Mouse (Mus musculus): ENCODE data around the gene Nyx. TPM values are rescaled to one million over a fixed set of nuclear protein-coding genes. Genes with fewer than 3 reads are reported as not detected.

Gene Nyx
- polyA plus RNA-seq, 1 experiment from 2014 or later = 0.09 TPM

Other genes starting within 250 kb of the Nyx start
- gene Ddx3x, start 185.1 kb upstream of the Nyx start, polyA plus RNA-seq (2014; fragmentation: Nextera tagmentation; extraction: Ambion mirVana) = 113 and 117 TPM in 2 replicates
- gene Gpr34, start 166.0 kb downstream of the Nyx start, polyA plus RNA-seq (2014; fragmentation: Nextera tagmentation; extraction: Ambion mirVana) = 2.9 and 3.1 TPM in 2 replicates
- 0.21 and 0.79 TPM in 2 replicates for gene Gpr82, start 195.3 kb downstream of the Nyx start, polyA plus RNA-seq (2014; fragmentation: Nextera tagmentation; extraction: Ambion mirVana)

All from hindbrain, embryonic 14.5 days (tissue).